Comparison of ENCODE assay signal across 14 mouse cellular contexts in the genomic region with DNA sequence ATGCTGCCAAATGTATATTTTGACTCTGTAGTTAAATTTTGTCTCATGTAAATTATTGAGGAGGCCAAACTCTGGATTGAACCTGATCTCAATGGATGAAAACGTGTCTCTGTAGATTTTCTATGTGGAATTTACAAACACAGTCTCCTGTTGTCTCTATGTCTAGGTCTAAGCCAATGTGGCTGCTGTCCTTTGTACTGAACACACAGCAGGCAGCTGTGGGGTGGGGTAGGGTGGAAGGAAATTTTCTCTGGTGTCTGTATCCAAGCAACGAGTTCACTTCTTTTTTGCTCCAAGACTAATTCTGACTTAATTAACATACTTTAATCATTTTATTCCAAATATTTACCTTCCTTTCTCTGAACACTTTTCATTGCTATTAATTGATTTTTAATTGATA.
DNase-seq lines count a peak whose midpoint lies in the region; ATAC-seq and TF ChIP-seq lines count a peak whose summit lies in the region.
"Had no signal": no experiment of that assay in that cellular context is flagged by ENCODE, and none has a peak within 500 bp of the region (broad histone marks: within the 10 kb centered on the region; RNA-seq: fewer than 3 reads in every experiment).

No protein-coding gene starts in this region.

- no peak overlapping the region for H3K4me3 ChIP-seq in forebrain, postnatal 0 days (ENCODE audit: low read depth, low read length)
- no peak overlapping the region for H3K4me3 ChIP-seq in midbrain, postnatal 0 days (ENCODE audit: low read depth, low read length)
- H3K4me3 ChIP-seq: embryonic facial prominence, embryonic 13.5 days; heart, embryonic 13.5 days; limb, embryonic 15.5 days had no signal

- H3K36me3 ChIP-seq in forebrain, postnatal 0 days (ENCODE audit: insufficient read depth) = no peaks in the 10 kb centered on the region
- no peaks in the 10 kb centered on the region for H3K36me3 ChIP-seq in midbrain, postnatal 0 days (ENCODE audit: insufficient read depth, low read length)
- H3K36me3 ChIP-seq: embryonic facial prominence, embryonic 13.5 days; heart, embryonic 13.5 days; limb, embryonic 15.5 days had no signal

- ATAC-seq in forebrain, postnatal 0 days = peak; percentile 62; the same call in 1 of the 2 replicates
- ATAC-seq in midbrain, postnatal 0 days (ENCODE audit: low FRiP score) = no peak
- ATAC-seq in cerebellum, adult (ENCODE audit: insufficient number of reproducible peaks, low FRiP score, low TSS enrichment) = no peak

- no peaks in the 10 kb centered on the region for H3K27me3 ChIP-seq in forebrain, postnatal 0 days (ENCODE audit: insufficient read depth, low read length)
- no peaks in the 10 kb centered on the region for H3K27me3 ChIP-seq in midbrain, postnatal 0 days (ENCODE audit: insufficient read depth, low read length)
- H3K27me3 ChIP-seq: embryonic facial prominence, embryonic 13.5 days; heart, embryonic 13.5 days; limb, embryonic 15.5 days had no signal

- H3K4me2 ChIP-seq in forebrain, postnatal 0 days (ENCODE audit: low read depth) = no peak overlapping the region
- no peak overlapping the region for H3K4me2 ChIP-seq in midbrain, postnatal 0 days (ENCODE audit: low read depth, low read length, poor library complexity, severe bottlenecking)
- H3K4me2 ChIP-seq: embryonic facial prominence, embryonic 13.5 days; heart, embryonic 13.5 days; limb, embryonic 15.5 days had no signal

- TF ChIP-seq CTCF in forebrain, postnatal 0 days (IDR thresholded peaks at IDR 0.05; ENCODE audit: low read depth) = no peak
- TF ChIP-seq CTCF in midbrain, postnatal 0 days (IDR thresholded peaks at IDR 0.05) = no peak

- 0 out of 2 replicates have a peak, but pooled peaks cover 3% of the 10 kb centered on the region for H3K4me1 ChIP-seq in forebrain, postnatal 0 days (ENCODE audit: insufficient read depth)
- H3K4me1 ChIP-seq in midbrain, postnatal 0 days (ENCODE audit: insufficient read depth, low read length) = no peaks in the 10 kb centered on the region
- H3K4me1 ChIP-seq: embryonic facial prominence, embryonic 13.5 days; heart, embryonic 13.5 days; limb, embryonic 15.5 days had no signal

- H3K27ac ChIP-seq in forebrain, postnatal 0 days (ENCODE audit: low read depth, low read length) = no peak overlapping the region
- no peak overlapping the region for H3K27ac ChIP-seq in midbrain, postnatal 0 days (ENCODE audit: low read depth, low read length)
- H3K27ac ChIP-seq: embryonic facial prominence, embryonic 13.5 days; heart, embryonic 13.5 days; limb, embryonic 15.5 days had no signal

- no peaks in the 10 kb centered on the region for H3K9me3 ChIP-seq in forebrain, postnatal 0 days (ENCODE audit: low read length)
- H3K9me3 ChIP-seq in midbrain, postnatal 0 days (ENCODE audit: low read length) = no peaks in the 10 kb centered on the region
- H3K9me3 ChIP-seq: embryonic facial prominence, embryonic 13.5 days; heart, embryonic 13.5 days; limb, embryonic 15.5 days had no signal

- peak; percentile 14 for DNase-seq in kidney, postnatal 10 days
- DNase-seq in kidney, adult 18-20 months = no peak
- DNase-seq in embryo, embryonic 10.5 days (ENCODE audit: low spot score) = peak; percentile 55
- peak; percentile 11 for DNase-seq in forebrain, postnatal 0 days
- DNase-seq in midbrain, postnatal 0 days (ENCODE audit: low spot score) = peak; percentile 42
- no peak for DNase-seq in right cerebral cortex, postnatal 25 days
- DNase-seq in right cerebral cortex, postnatal 14 days = no peak
- DNase-seq: adrenal gland, postnatal 25 days; cerebellum, adult 11-12 months; thymus, postnatal 14 days had no signal

- no peak overlapping the region for H3K9ac ChIP-seq in forebrain, postnatal 0 days
- no peak overlapping the region for H3K9ac ChIP-seq in midbrain, postnatal 0 days (replicated peaks; ENCODE audit: low read length, poor library complexity, severe bottlenecking)
- H3K9ac ChIP-seq: embryonic facial prominence, embryonic 13.5 days; heart, embryonic 13.5 days; limb, embryonic 15.5 days had no signal

- WGBS in forebrain, postnatal 0 days = 3% methylated on average over 2 of the region's 2 CpGs
- WGBS in midbrain, postnatal 0 days = 14% methylated on average over 2 of the region's 2 CpGs

Comparison
In these comparisons a context has a peak if more than half of its experiments do, and no peak if none do; other contexts are left out.
1. DNase-seq: peak in kidney, postnatal 10 days (single experiment), embryo, embryonic 10.5 days (single experiment), forebrain, postnatal 0 days (single experiment) and midbrain, postnatal 0 days (single experiment); none in kidney, adult 18-20 months (single experiment), right cerebral cortex, postnatal 25 days (single experiment) and right cerebral cortex, postnatal 14 days (single experiment).